Mouse (Mus musculus): ENCODE measurements at regions not wholly inside any gene's neighbourhood (a gene's known extent, or its start where the extent isn't known, plus 50 kb on each side); places are given as distances from the start of the nearest gene placed in this dataset.

GRCm38 (mm10) chr9:102449366-102449765 is 56.2 kb upstream of the Ky start:
- Histone ChIP-seq H3K27ac (replicated peaks) (no peak overlapping the region), H3K4me3 (no peak overlapping the region), H3K27me3 (replicated peaks; ENCODE audit: low read depth, poor library complexity, severe bottlenecking) (no peaks in the 10 kb centered on the region), H3K9me3 (no peaks in the 10 kb centered on the region), H3K4me1 (no peaks in the 10 kb centered on the region), H3K36me3 (replicated peaks) (no peaks in the 10 kb centered on the region)
- no peak for DNase-seq (ENCODE audit: low spot score)
- WGBS, result 78% methylated on average over 4 of the region's 4 CpGs

GRCm38 (mm10) chr9:102446066-102446465 is 59.5 kb upstream of the Ky start:
- no peaks in the 10 kb centered on the region for H3K36me3 ChIP-seq (replicated peaks)
- no peak overlapping the region for H3K27ac ChIP-seq (replicated peaks)
- no peak overlapping the region for H3K4me3 ChIP-seq
- no peaks in the 10 kb centered on the region for H3K27me3 ChIP-seq (replicated peaks; ENCODE audit: low read depth, poor library complexity, severe bottlenecking)
- no peaks in the 10 kb centered on the region for H3K9me3 ChIP-seq
- 77% methylated on average over 2 of the region's 2 CpGs for WGBS
- H3K4me1 ChIP-seq, result no peaks in the 10 kb centered on the region
- no peak for DNase-seq (ENCODE audit: low spot score)

DNA sequence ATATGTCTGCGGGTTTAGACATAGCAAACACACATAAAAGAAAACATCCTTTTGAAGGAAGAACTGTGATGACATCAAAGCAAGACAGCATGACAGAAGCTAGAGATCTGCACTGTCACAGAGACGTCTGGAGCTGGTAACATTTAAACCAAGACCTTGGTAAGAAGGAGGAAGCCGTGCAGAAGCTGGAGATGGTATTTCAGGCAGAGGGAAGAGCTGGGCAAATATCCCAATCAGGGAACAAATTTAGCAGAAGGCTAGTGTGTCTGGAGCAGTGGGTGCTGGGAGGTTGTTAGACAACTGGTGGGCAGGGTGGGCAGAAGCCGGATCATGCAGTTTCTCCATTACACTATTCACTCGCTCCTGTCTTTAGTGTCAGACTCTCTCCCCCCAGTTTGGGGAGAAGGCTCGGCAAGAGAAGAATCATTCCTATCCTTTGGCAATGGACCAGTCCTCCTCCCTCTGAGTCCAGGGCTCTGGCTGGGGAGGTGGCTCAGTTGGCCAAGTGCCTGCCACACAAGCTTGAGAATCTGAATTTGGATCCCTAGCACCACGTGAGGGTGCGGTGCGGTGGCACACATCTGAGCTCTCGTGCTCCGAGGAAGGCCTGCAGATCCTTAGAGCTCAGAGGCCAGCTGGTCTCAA is 63.2 kb upstream of the Ky start:
- no peak overlapping the region for H3K4me3 ChIP-seq
- whole genome bisulfite sequencing, result 88% methylated on average over 11 of the region's 11 CpGs
- no peak for DNase-seq (ENCODE audit: low spot score)
- H3K27me3 ChIP-seq (replicated peaks; ENCODE audit: low read depth, poor library complexity, severe bottlenecking), result no peaks in the 10 kb centered on the region
- H3K9me3 ChIP-seq, result no peaks in the 10 kb centered on the region
- no peak overlapping the region for H3K27ac ChIP-seq (replicated peaks)
- no peaks in the 10 kb centered on the region for H3K36me3 ChIP-seq (replicated peaks)
- H3K4me1 ChIP-seq, result no peaks in the 10 kb centered on the region

GRCm38 (mm10) chr9:102437641-102438040 is 67.9 kb upstream of the Ky start:
- whole genome bisulfite sequencing, result 80% methylated on average over 3 of the region's 3 CpGs
- H3K27ac ChIP-seq (replicated peaks), result no peak overlapping the region
- H3K36me3 ChIP-seq (replicated peaks), result no peaks in the 10 kb centered on the region
- peaks cover 1% of the 10 kb centered on the region; the same call in 1 of the 2 replicates for H3K4me1 ChIP-seq
- H3K9me3 ChIP-seq, result no peaks in the 10 kb centered on the region
- H3K4me3 ChIP-seq, result no peak overlapping the region
- H3K27me3 ChIP-seq (replicated peaks; ENCODE audit: low read depth, poor library complexity, severe bottlenecking), result no peaks in the 10 kb centered on the region
- no peak for DNase-seq (ENCODE audit: low spot score)

GRCm38 (mm10) chr9:102436378-102436777 is 69.2 kb upstream of the Ky start:
- Histone ChIP-seq H3K36me3 (replicated peaks) (no peaks in the 10 kb centered on the region), H3K4me3 (no peak overlapping the region), H3K9me3 (no peaks in the 10 kb centered on the region), H3K27ac (replicated peaks) (no peak overlapping the region), H3K4me1 (peaks cover 6% of the 10 kb centered on the region; the same call in 1 of the 2 replicates), H3K27me3 (replicated peaks; ENCODE audit: low read depth, poor library complexity, severe bottlenecking) (no peaks in the 10 kb centered on the region)
- 87% methylated on average over 5 of the region's 5 CpGs for WGBS
- DNase-seq (ENCODE audit: low spot score), result peak; percentile 32

DNA sequence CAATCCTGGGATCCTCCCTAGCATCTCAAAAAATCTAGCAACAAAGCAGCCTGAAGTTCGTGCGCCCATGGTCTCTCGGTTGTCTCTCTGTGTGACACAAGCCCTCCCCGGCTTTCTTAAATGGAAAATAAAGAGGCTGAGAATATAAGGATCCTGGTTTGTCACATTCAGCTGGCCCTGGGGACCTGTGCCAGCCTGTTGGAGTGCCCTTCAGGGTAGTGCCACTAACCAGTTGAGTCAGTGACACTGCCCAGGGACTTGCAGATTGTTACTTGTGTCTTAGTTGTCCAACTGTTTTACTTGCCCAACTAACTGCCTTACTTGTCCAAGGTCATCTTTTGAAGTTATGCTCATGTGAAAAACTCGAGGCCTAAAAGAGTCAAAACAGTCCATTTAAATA is 73.5 kb upstream of the Ephb1 start:
- Histone ChIP-seq H3K4me1 (peaks cover 26% of the 10 kb centered on the region), H3K9me3 (no peaks in the 10 kb centered on the region), H3K4me3 (no peak overlapping the region), H3K27ac (replicated peaks) (no peak overlapping the region), H3K36me3 (replicated peaks) (no peaks in the 10 kb centered on the region), H3K27me3 (replicated peaks; ENCODE audit: low read depth, poor library complexity, severe bottlenecking) (0 out of 2 replicates have a peak, but pooled peaks cover 9% of the 10 kb centered on the region)
- WGBS, result 89% methylated on average over 5 of the region's 5 CpGs
- no peak for DNase-seq (ENCODE audit: low spot score)

GRCm38 (mm10) chr9:102424672-102425345 is 70.3 kb upstream of the Ephb1 start:
- H3K27me3 ChIP-seq (replicated peaks; ENCODE audit: low read depth, poor library complexity, severe bottlenecking), result peaks cover 18% of the 10 kb centered on the region; the same call in 1 of the 2 replicates
- 0 out of 2 replicates have a peak overlapping the region, but pooled peaks have one; percentile 38 for H3K4me3 ChIP-seq
- WGBS, result 54% methylated on average over 11 of the region's 11 CpGs
- no peaks in the 10 kb centered on the region for H3K9me3 ChIP-seq
- no peaks in the 10 kb centered on the region for H3K36me3 ChIP-seq (replicated peaks)
- H3K4me1 ChIP-seq, result peaks cover 28% of the 10 kb centered on the region
- DNase-seq (ENCODE audit: low spot score), result no peak
- peak overlapping the region; percentile 85 for H3K27ac ChIP-seq (replicated peaks)

DNA sequence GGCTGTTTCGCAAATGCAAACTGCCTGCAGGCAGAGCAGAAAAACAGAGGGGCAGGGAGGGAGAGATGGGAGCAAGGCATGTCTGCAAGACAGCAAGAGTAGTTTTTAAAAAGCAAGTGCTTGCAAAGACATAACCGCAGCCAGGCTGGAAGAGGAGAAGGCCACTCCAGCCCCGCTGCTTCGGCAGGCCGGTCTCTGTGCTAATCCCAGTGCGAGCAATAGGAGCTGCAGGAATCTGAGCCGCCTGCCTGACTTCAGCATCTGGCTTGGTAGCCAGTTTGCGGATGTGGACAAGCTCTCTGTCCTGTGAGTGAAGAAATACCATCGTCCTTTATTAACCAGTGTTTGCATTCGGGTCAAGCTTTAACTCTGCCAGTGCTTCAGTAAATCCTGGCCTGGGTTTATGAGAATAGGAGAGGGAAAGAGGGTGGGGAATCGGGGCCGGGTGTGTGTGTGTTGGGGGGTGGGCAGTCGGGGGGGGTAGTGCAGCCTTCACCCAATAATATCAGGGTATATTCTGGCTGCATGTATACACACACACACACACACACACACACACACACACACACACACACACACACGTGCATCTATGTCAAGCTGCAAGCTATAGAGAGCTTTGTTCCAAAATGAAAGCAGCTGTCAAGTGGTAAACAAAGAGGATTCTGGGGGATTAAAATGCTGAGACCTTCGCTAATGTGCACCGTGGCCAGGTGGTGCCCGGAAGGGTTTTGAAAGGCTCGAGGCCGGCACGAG is 69.6 kb upstream of the Ephb1 start:
- Histone ChIP-seq H3K36me3 (replicated peaks) (no peaks in the 10 kb centered on the region), H3K9me3 (no peaks in the 10 kb centered on the region), H3K4me1 (peaks cover 33% of the 10 kb centered on the region), H3K4me3 (peak overlapping the region; percentile 38), H3K27me3 (replicated peaks; ENCODE audit: low read depth, poor library complexity, severe bottlenecking) (peaks cover 15% of the 10 kb centered on the region; the same call in 1 of the 2 replicates), H3K27ac (replicated peaks) (peak overlapping the region; percentile 85)
- 6% methylated on average over 20 of the region's 20 CpGs for WGBS
- peak; percentile 78 for DNase-seq (ENCODE audit: low spot score)

GRCm38 (mm10) chr9:102423465-102423918 is 69.0 kb upstream of the Ephb1 start:
- H3K4me1 ChIP-seq, result peaks cover 33% of the 10 kb centered on the region
- no peaks in the 10 kb centered on the region for H3K36me3 ChIP-seq (replicated peaks)
- H3K9me3 ChIP-seq, result no peaks in the 10 kb centered on the region
- peaks cover 15% of the 10 kb centered on the region; the same call in 1 of the 2 replicates for H3K27me3 ChIP-seq (replicated peaks; ENCODE audit: low read depth, poor library complexity, severe bottlenecking)
- H3K4me3 ChIP-seq, result peak overlapping the region; percentile 38
- peak overlapping the region; percentile 85 for H3K27ac ChIP-seq (replicated peaks)
- DNase-seq (ENCODE audit: low spot score), result no peak
- WGBS, result 13% methylated on average over 9 of the region's 9 CpGs

DNA sequence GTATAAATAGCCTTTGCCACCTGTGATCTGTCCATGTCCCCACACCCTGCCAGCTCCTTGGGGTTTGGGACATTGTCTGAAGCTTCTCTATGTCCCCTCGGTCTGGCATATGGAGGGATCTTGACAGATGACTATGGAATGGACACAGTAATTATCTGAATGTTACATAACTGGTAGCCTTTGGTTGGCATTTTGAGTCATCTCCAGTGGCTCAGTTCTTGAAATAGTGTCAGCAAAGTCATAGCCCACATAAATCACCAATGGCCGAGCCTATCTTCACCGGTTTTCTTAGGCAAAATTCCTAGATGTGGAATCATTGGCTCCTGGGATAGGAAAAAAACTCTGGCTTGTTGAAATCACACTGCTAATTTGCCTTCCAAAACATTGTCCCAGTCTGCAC is 67.3 kb upstream of the Ephb1 start:
- peaks cover 33% of the 10 kb centered on the region for H3K4me1 ChIP-seq

DNA sequence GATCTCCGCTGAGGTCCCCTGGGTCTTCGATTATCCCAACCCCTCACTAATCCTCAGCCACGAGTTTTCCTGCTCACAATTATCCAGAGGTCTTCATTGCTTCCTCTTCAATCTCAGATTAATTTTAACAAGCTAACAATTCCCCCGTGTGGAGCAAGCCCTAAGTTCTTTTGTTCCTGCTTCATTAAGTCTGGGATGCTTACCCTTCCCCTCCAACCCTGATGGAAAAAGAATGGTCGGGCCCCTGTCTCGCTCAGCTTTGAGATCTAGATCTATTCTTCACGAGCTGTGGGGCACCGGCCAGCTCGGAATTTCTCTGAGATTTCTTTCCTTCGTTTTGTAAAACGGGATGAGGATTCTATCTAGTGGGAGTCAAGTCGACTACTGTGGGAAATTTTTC is 65.7 kb upstream of the Ephb1 start:
- Histone ChIP-seq H3K4me3 (no peak overlapping the region), H3K27me3 (replicated peaks; ENCODE audit: low read depth, poor library complexity, severe bottlenecking) (peaks cover 10% of the 10 kb centered on the region; the same call in 1 of the 2 replicates), H3K4me1 (peaks cover 33% of the 10 kb centered on the region), H3K36me3 (replicated peaks) (no peaks in the 10 kb centered on the region), H3K27ac (replicated peaks) (no peak overlapping the region), H3K9me3 (peaks cover 4% of the 10 kb centered on the region; the same call in 1 of the 2 replicates)
- no peak for DNase-seq (ENCODE audit: low spot score)
- WGBS, result 14% methylated on average over 12 of the region's 12 CpGs

More for the DNA sequence above, 67.3 kb upstream of the Ephb1 start:
- no peak for DNase-seq (ENCODE audit: low spot score)
- Histone ChIP-seq H3K9me3 (peaks cover 3% of the 10 kb centered on the region; the same call in 1 of the 2 replicates), H3K27me3 (replicated peaks; ENCODE audit: low read depth, poor library complexity, severe bottlenecking) (peaks cover 15% of the 10 kb centered on the region; the same call in 1 of the 2 replicates), H3K36me3 (replicated peaks) (no peaks in the 10 kb centered on the region), H3K4me3 (no peak overlapping the region), H3K27ac (replicated peaks) (no peak overlapping the region)
- 92% methylated on average over 3 of the region's 3 CpGs for WGBS

- Histone ChIP-seq H3K4me3 (no peak overlapping the region), H3K27me3 (replicated peaks; ENCODE audit: low read depth, poor library complexity, severe bottlenecking) (no peaks in the 10 kb centered on the region; the same call in 1 of the 2 replicates), H3K27ac (replicated peaks) (no peak overlapping the region), H3K36me3 (replicated peaks) (no peaks in the 10 kb centered on the region), H3K4me1 (no peaks in the 10 kb centered on the region), H3K9me3 (peaks cover 4% of the 10 kb centered on the region; the same call in 1 of the 2 replicates)
- WGBS, result 67% methylated on average over 2 of the region's 2 CpGs
- DNase-seq (ENCODE audit: low spot score), result no peak
Observed at GRCm38 (mm10) chr9:102413631-102414030, 59.1 kb upstream of the Ephb1 start.

Data from embryonic facial prominence, embryonic 10.5 days (tissue).